Mouse (Mus musculus): ENCODE results near the gene Fam83b.

DNA sequence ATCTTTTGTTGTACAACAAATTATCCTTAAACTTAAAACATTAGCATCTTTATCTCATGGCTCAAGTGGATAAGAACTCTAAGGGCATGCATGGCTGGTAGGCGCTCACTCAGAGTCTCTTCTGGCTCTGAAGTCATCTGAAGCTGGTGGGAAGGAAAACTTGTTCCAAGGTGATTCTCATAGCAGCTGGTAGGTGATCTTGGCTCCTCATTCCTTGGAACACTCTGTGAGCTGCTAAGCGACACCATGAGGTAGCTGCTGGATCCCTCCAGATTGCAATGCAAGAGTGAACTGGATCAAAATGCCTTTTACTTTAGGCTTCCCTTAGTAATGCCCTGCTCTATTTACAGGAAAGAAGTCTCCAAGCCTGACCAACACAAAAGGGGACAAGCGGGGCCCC, 34.5 kb downstream of the Fam83b start:
- TF ChIP-seq CTCF (IDR thresholded peaks at IDR 0.05; ENCODE audit: control insufficient read depth, insufficient read depth, low read length) (no peak), POLR2A (IDR thresholded peaks at IDR 0.05; ENCODE audit: borderline replicate concordance, control insufficient read depth, low read depth, low read length) (no peak)

Data from bone marrow, adult 2 months (tissue).